Mouse (Mus musculus) stomach, postnatal 0 days (tissue): ENCODE results near the gene Sox9.

Experiments
- CTCF ChIP-seq: IDR thresholded peaks from 2 replicates; pipeline ENCODE4 v1.5.1; 2016; ENCODE audit warnings: antibody characterized with exemption, low read depth, mild to moderate bottlenecking, moderate library complexity
- EP300 ChIP-seq: optimal IDR thresholded peaks from 2 replicates; pipeline ENCODE3; 2016; ENCODE audit warnings: antibody characterized with exemption

DNA sequence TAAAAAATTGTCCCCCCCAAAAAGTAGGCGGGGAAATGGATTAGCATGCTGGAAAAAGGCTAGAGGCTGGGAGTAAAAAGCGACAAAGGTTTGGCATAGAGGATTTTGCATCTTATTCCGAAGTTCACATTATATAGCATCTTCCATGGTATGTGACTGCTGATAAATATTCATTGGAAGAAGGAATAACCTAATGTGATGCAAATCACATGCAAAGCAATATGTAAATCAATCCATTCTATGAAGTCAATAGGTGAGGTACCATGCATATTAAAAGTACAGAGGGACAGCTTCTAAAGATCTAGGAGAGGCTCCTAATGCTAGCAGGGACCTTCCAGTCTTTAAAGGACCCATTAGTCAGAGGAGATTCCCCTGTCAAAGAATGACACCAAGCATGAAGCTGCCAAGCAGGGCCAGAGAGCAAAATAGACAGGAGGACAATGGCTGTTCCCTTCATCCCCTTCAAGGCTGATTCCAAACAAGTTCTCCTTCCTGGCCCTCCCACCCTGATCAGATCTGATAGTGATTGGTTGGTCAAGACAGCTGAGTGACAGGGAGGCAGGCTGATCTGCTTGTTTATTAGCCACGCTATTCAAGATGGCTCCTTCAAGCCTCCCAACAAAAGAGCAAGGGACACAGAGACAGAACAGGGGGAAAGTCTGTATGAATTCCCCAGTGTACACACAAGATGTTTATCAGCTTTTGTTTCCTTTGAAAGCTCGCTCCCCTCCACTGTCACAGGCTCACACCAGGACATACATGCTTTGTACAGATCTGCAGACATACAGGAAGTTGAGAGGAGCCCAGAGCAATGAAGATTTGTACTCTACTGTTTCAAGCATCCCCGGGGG lies 44.4 kb downstream of the Sox9 start:
- TF ChIP-seq CTCF (no peak), EP300 (no peak)
